Mouse (Mus musculus) kidney, postnatal 4 days (tissue): ENCODE data around the gene Zfp51.
"Not testable (repeated sequence)": the region's sequence is repeated elsewhere in the genome, so short reads cannot be mapped to it uniquely, and the experiment has no call there.

ENCODE experiments used
- DNase-seq, 2 experiments: peaks; one replicate each; pipeline ENCODE4 v3.0.0; 2021; ENCODE audit warnings: mixed read lengths in 2 of 2

Gene Zfp51

DNA sequence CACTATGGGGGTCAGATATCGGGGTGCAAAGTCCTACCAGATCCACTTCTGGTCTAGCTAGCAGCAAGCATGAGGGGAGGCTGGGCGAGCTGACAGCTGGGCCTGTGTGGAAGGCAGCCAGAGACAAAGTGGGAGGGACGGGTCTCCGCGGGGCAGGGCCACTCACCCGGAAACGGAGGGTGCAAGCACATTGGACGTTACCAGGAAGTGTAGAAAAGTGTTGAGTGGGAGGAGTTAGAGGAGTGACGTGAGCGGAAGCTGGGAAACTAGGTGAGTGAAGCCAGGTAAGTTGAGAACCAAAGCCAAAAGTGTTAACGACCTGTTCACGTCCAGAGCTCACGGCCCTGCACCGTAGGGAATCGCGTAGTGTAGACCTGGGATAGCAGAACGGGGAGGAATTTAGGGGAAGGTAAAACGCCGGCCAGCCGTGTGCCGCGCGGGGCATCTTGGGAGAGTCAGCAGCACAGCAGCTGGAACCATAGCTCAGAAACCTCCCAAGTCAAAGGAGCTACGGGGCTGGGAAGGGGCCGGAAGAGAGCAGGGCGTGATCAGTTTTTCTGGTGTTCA lies at the start of gene Zfp51:
Gene Zfp51 (plus strand): TSS at position 237 of the 567 bp plus-strand sequence.
- DNase-seq, result peak; percentile 94 to 96

DNA sequence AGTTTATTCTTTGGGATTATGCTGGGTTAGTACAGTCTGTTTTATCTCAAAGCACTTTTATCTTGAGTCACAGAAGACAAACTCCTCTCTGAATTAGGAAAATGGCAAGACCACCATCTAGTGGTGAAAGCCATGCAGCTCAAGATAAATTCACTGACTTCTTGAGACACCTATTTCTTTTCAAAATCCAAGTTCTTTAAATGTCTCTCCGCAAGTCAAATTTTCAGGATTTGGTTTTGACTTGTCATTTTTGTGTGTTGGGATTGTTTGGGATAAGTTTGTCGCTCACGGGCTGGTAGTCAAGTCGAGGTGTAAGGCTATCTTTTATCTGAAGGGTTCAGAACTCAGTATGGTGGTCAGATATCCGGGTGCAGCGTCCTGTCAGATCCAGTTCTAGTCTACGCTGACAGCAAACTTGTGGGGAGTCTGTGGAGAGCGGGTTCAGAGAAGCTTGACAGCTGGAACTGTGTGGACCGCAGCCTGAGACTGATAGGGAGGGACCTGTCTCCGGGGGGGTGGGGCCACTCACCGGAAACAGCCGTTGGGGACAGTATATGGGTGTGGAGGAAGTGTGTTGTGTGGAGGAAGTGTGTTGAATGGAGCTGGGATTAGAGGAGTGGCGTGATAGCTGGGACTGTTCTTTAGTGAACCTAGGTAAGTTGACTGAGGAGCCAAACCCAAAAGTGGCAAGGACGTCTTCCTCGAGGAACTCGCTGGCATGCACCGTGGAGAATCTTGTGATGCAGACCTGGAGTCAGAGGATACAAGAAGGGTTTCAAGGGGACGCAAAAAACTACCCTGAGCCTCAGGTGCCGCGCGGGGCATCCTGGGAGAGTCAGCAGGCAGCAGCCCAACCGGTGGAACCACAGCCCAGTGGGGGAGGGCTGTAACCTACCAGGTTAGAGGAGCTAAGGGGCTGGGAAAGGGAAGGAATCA lies 27.2 kb upstream of the Zfp51 start, which contains the start of gene Zfp54:
Gene Zfp54 (plus strand): TSS at position 564 of the 936 bp plus-strand sequence.
- peak; percentile 81 to 89 for DNase-seq

DNA sequence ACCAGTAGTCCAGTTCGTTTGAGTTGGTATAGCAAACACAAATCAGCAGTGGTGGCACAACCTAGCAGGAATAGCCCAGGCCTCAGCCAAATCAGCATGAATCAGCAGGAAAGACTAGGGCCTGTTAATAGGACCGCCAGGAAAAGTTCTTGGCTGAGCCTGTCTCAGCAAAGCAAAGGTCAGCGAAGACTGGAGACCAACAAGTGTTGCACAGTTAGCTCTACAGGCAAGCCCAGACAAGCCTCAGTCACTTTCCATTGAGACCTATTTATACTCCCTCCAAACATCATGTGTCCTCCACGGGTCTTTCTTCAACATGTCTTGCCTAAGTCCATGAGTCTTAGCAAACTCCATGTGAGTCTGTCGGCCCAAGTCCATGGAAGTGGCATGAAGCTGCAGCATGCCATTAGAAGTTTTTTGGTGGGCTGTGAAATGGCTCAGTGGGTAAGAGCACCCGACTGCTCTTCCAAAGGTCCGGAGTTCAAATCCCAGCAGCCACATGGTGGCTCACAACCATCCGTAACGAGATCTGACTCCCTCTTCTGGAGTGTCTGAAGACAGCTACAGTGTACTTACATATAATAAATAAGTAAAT lies 11.3 kb upstream of the Zfp51 start:
- DNase-seq, result not testable (repeated sequence)

DNA sequence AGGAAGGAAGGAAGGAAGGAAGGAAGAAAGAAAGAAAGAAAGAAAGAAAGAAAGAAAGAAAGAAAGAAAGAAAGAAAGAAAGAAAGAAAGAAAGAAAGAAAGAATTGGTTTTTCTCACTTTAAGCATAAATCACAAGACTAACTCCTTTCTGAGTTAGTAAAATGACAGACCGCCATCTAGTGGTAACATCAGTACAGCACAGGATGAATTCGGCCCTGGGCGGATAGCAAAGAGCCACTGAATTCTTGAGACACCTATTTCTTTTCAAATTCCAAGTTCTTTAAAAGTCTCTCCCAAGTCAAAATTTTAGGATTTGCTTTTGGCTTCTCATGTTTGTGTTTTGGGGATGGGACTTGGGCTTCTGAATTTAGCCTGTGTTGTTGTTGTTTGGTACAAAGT lies 505 bp upstream of the Zfp51 start:
- peak; percentile 72 to 82 for DNase-seq

DNA sequence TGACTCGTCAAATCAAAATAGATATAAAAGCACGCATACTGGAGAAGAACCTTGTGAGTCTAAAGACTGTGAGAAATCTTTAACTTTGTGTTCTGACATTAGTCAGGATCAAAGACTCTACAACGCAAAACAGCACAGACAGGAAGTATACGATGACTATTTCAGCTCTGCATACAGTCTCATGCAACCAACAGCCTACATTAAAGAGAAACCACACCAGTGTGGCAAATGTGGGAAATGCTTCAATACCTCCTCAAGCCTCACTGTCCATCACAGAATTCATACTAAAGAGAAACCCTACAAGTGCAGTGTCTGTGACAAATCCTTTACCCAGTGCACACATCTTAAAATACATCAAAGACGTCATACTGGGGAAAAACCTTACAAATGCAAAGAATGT lies 13.4 kb downstream of the Zfp51 start:
- DNase-seq, result no peak

DNA sequence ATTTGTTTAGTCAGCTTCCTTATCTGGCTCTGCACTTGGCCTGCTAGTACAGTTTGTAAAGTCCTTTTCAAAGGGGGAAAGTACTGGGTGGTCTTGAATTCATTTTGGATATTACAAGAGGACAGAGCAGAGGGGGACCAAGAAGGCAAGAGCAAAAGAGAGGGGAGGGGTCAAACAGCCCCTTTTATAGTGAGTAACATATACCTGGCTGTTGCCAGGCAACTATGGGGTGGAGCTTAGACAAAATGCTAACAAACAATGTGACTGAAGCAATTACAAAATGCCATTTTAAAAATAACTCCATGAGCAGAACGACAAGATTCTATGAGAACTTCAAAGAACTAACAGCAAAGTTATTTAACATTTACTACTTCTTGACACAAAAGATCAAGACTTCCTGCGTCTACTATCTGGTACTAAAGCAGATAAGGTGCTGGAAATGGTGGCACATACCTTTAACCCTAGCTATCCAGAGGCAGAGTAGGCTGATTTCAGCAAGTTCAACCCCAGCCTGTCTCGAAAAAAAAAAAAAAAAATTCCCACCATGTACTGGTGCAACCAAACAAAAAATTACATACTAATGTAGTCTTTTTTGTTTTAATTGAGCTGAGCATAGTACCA lies 22.0 kb downstream of the Zfp51 start:
- no peak for DNase-seq

DNA sequence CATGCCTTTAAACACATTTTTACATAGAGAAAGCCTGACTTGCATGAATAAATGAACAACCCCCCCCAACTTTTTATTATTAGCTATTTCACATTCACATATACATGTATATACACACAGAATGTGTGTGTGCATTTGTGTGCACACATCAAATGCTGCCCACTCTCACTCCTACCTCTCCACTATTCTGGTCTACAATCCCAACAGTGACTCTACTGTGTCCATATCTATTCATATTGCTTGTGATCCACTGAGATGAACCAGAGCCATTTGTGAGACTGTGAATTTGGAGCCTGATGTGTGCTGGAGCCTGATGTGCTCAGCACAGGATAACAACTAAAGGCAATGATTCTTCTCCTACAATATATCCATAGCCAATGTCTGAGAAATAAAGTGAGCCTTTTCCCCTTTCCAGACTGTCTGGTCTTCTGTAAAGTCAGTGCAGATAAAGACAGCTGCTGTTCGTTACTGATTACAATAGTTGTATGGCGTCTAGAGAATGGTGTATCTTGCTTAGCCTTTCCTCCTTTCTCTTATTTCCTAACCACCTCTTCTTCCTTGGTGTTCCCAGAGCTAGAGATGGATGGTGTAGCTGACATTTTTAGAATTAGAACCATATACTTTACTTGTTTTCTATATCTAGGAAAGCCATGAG lies 22.6 kb downstream of the Zfp51 start:
- no peak for DNase-seq

DNA sequence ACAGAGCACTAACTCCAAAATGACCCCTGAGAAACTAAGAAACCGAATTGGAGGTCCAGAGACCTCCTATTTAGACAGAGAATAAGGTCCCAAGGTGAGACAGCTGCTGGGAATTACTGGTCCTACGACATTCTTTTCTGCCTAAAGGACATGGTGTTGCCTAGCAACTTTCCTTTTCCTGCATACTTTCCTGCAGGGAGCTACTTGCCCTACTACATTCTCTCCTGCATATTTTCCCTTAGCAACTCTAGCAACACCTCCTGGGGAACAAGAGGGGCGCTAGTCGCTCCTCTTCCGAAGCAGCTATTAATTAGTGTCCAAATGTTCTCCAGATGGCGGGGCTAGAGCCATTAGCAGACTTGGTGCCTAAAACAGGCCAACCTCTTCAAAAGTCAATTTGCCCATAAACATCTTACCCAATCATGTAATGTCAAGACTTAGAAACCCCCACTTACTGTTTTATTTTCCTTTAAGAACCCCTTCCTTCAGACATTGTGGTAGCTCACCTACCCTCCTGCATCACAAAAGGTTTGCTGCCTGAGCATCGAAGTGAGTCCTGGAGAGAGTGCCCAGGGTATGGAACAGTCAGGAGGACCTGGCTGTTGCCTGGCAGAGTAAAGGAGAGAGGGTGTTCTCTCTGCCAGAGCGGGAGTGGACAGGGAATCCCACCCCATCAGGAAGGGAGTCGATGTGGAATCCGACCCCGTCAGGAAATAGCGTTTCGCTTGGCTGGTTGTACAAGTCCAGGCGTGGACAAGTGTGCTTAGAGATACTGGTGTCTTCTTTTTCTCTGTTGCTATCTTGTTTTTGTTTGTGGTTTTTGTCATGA lies 23.4 kb downstream of the Zfp51 start:
- peak; percentile 36 to 60 for DNase-seq

DNA sequence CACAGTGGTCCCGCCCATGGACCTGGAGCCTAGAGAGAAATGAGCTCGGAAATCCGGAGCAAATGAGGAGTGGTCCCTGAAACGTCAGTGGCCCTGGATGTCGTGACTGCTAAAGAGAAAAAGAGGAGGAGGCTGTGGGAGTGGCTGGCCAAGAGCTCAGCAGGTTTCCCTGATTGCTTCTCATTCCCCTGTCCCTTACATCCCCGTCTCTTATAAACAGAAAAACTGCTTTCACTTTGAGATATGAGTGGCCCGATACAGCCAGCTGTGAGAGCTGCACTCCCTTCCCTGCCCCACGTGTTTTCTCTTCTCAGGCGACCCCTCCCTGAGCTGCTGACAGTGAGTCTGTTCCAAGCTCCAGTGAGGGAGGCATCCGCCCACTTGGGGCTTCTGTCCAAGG lies 24.6 kb downstream of the Zfp51 start:
- peak; percentile 6 to 22 for DNase-seq

DNA sequence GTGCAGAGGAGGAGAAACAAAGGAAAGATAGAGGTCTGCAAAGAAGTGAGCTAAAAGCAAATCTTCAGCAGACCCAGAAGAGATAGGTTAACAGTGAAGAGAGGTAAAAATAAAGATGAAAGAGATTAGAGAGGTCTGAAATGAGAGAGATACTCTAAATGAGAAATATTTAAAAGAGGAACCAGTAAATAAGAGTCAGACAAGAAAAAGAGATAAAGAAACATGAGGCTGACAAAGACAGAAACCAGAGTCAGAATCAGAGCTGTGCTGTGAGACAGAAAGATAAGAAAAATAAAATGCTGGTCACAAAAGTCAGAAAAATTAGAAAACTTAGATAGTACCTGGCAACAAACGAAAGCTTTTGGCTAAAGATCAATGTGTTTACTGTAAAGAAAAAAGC lies 25.1 kb downstream of the Zfp51 start:
- not testable (repeated sequence) for DNase-seq

DNA sequence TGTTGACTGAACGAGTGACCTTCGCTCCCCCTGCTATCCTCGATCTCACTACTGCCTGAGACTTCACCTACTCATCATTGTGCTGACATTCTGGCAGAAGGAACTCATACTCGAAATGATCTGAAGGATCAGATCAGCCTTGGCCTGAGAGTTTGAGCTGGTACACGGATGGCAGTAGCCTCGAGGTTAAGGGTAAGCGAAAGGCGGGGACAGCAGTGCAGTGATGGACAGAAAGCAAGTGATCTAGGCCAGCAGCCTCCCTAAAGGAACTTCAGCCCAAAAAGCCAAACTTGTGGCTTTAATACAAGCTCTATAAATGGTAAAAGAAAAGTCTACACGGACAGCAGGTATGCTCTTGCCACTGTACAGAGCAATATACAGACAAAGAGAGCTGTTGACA lies 26.2 kb downstream of the Zfp51 start:
- DNase-seq, result not testable (repeated sequence)

DNA sequence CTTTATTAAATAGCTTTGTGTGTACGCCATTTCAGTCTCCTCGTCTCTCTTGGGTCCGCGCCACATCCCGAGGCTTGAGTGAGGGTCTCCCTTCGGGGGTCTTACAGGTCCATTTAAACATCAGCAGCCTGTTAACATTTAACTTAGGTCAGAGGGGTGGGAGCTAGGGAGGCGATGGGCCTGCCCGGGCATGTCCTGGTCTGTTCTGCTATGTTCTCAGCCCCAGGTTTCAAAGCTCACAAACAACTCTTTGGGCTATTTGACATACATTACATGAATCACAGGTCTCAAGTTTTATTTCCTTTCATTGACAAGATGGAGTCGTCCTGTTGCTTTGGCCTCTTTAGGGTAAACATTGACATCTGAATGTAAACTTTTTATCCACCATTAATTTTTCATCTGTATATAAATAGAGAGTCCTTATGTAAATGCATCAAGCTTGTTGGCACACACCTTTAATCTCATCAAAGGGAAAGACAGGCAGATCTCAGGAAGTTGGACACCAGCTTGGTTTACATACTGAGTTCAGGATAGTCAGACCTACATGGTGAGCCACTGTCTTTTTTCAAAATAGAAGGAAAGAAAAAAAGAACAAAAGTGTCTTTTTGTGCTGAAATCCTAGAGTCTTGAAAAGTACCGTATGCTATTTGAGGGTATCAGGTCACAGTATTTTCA lies 28.1 kb downstream of the Zfp51 start:
- DNase-seq, result not testable (repeated sequence)

DNA sequence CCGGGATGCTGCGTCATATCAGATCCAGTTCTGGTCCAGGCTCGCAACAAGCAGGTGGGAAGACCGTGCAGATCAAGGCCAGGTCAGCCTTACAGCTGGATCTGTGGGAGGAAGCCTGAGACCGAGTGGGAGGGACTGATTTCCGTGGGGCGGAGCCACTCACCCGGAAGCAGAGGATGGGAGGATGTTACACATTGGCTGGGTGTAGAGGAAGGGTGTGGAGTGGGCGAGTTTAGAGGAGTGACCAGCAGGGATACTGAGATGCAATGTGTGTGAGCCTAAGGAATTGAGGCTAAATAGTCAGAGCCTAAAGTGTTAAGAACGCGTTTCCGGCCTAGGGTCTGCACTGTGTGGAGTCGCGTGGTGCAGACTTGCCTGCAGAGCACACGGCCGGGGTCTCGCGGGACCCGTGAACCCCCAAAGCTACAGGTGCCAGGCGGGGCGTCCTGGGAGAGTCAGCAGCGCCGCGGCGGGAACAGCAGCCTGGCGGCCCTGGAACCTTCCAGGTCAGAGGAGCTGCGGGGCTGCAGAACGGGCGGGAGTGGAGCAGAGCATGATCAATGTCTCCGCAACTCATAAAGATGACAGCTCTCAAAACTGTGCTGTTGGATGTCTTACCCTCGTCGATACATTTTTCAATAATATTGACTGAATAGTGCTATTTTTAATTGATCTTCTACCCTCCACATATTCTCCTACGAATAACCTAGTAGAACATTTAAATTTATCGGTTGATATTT lies 38.8 kb downstream of the Zfp51 start, which contains the start of gene Zfp53:
Gene Zfp53 (plus strand): TSS at position 239 of the 740 bp plus-strand sequence.
- DNase-seq, result peak; percentile 89 to 92

DNA sequence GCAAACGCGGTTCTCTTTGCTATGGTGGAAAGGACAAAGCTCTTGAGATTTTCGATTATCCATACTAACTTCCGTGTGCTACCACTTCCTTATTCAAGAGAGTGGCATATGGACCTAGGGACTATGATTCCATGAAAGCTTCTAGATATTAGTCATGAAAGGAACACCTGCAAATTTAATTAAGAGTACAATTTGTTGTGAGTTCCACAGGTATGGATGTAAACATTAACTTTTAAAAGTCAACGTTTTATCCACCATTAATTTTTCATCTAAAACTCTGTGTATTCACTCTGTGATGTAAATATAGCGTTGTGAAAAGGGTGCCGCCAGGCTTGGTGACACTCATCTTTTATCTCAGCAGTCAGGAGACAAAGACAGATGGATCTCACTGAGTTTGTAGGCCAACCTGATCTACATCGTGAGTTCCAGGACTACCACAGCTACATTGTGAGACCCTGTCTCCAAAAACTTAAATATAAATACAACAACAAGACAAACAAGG lies 39.4 kb downstream of the Zfp51 start:
- DNase-seq, result no peak

DNA sequence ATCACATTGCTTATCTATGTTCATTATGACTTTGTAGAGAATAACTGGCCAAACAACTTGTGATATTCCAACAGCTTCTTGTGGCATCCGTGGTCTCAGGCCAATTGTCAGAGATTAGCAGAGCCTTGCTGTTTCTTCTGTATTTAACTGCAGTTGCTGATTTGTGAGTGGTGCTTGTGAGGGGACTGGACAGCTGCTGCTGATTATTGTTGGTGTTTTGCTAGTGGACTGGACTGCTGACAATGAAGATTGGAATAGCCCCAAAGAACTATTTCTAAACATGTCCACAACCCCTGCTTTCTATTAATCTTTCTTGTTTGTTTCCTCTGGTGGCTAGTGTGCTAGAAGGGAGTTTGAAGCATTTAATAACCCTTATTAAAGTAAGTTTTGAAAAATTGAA lies 51.2 kb downstream of the Zfp51 start:
- DNase-seq, result no peak

DNA sequence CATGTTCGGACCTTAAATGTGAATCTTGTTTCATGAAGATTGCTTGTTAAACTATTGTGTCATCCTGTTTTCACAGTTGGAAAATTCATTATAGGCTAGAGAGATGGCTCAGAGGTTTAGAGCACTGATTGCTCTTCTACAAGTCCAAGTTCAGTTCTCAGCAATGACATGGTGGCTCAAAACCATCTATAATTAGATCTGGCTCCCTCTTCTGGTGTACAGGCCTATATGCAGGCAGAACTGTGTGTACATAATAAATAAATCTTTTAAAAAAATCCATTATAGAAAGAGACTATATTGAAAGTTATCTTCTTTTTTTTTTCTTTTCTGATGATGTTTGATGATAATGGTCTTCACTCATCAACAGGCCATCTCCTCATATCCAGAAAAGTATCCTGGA lies 54.4 kb downstream of the Zfp51 start:
- DNase-seq, result no peak

DNA sequence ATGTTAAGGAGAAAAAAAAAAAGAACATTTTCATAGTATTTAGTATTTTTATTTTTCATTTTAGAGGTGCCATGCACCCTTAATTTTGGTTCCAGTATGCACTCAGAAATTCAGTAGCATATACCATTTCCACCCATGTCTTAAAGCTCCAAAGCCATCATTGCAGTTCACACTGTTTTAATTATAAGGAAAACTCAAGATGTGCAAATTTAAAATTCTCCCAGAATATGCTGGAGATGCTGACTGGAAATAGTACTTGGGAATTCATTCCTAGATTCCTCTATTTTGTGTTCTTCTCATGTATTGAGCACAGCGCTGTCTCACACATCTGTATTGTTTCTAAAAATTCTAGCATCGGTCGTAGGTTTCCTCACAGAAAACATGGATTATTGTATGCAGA lies 56.1 kb downstream of the Zfp51 start:
- DNase-seq, result no peak

DNA sequence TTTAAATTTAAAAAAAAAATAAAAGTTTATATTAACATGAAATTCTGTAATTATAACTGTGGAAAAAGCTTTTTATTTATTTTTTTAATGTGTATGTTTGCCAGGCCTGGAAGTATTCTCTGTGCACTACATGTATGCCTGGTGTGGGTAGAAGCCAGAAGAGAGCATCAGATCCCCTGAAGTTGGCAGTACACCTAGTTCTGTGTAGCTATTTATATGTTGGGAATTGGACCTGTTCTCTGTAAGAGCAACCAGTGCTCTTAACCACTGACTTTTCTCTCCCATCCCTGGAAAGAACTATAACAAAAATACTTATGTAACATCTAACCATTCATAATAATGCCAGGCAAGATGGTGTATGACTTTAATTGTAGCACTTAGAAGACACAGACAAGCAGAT lies 59.6 kb downstream of the Zfp51 start:
- DNase-seq, result no peak
